Comparison of ENCODE assay signal across 15 mouse cellular contexts in genomic region chr9:26524089-26524488, GRCm38 (mm10).
A peak's percentile ranks its signal among the peaks of the same experiment; 100 is the strongest.
DNase-seq lines count a peak whose midpoint lies in the region; ATAC-seq lines count a peak whose summit lies in the region.
"Had no signal": no experiment of that assay in that cellular context is flagged by ENCODE, and none has a peak within 500 bp of the region (broad histone marks: within the 10 kb centered on the region; RNA-seq: fewer than 3 reads in every experiment).

No protein-coding gene starts in this region.

- no peaks in the 10 kb centered on the region for H3K9me3 ChIP-seq in embryonic facial prominence, embryonic 14.5 days (ENCODE audit: control insufficient read depth, low read length)
- H3K9me3 ChIP-seq in embryonic facial prominence, embryonic 10.5 days = no peaks in the 10 kb centered on the region
- H3K9me3 ChIP-seq in limb, embryonic 15.5 days = no peaks in the 10 kb centered on the region
- H3K9me3 ChIP-seq: neural tube, embryonic 12.5 days; stomach, embryonic 15.5 days had no signal

- H3K4me2 ChIP-seq in embryonic facial prominence, embryonic 14.5 days (ENCODE audit: low read depth, low read length) = no peak overlapping the region
- H3K4me2 ChIP-seq in limb, embryonic 15.5 days = no peak overlapping the region
- H3K4me2 ChIP-seq: neural tube, embryonic 12.5 days; stomach, embryonic 15.5 days had no signal

- peak; percentile 14; the same call in 1 of the 2 replicates for ATAC-seq in embryonic facial prominence, embryonic 14.5 days (ENCODE audit: low read depth)
- peak; percentile 28; the same call in 1 of the 2 replicates for ATAC-seq in limb, embryonic 15.5 days (ENCODE audit: insufficient number of reproducible peaks, low FRiP score, low TSS enrichment, low read depth)
- ATAC-seq in inflammation-experienced regulatory T-cells, adult 6 months = no peak
- ATAC-seq: forebrain, postnatal 0 days had no signal

- no peak overlapping the region for H3K4me3 ChIP-seq in embryonic facial prominence, embryonic 14.5 days (ENCODE audit: low read depth, low read length)
- H3K4me3 ChIP-seq in embryonic facial prominence, embryonic 10.5 days = no peak overlapping the region
- H3K4me3 ChIP-seq in limb, embryonic 15.5 days = no peak overlapping the region
- H3K4me3 ChIP-seq: neural tube, embryonic 12.5 days; stomach, embryonic 15.5 days had no signal

- DNase-seq in embryonic facial prominence, embryonic 14.5 days (ENCODE audit: low spot score) = peak; percentile 80
- no peak for DNase-seq in embryonic facial prominence, embryonic 10.5 days (ENCODE audit: low spot score)
- DNase-seq in kidney, postnatal 10 days = peak; percentile 6
- no peak for DNase-seq in kidney, postnatal 4 days
- peak; percentile 8 for DNase-seq in brain, adult 2 months (ENCODE audit: low read depth, low spot score)
- no peak for DNase-seq in right cerebral cortex, adult 2 months (ENCODE audit: low spot score in 2 of 2)
- DNase-seq: cerebellum, adult 8-10 months; forebrain, postnatal 0 days; liver; retina, postnatal 1 day; spleen, adult 18-20 months had no signal

- H3K27ac ChIP-seq in embryonic facial prominence, embryonic 14.5 days (replicated peaks; ENCODE audit: low read depth, low read length) = no peak overlapping the region
- H3K27ac ChIP-seq in embryonic facial prominence, embryonic 10.5 days (replicated peaks) = no peak overlapping the region
- H3K27ac ChIP-seq in limb, embryonic 15.5 days = no peak overlapping the region
- H3K27ac ChIP-seq: neural tube, embryonic 12.5 days; stomach, embryonic 15.5 days had no signal

- H3K4me1 ChIP-seq in embryonic facial prominence, embryonic 14.5 days (ENCODE audit: control insufficient read depth, insufficient read depth, low read length) = peaks cover 18% of the 10 kb centered on the region
- peaks cover 8% of the 10 kb centered on the region for H3K4me1 ChIP-seq in embryonic facial prominence, embryonic 10.5 days
- H3K4me1 ChIP-seq in limb, embryonic 15.5 days = peaks cover 10% of the 10 kb centered on the region; the same call in 1 of the 2 replicates
- H3K4me1 ChIP-seq: neural tube, embryonic 12.5 days; stomach, embryonic 15.5 days had no signal

- no peaks in the 10 kb centered on the region for H3K36me3 ChIP-seq in embryonic facial prominence, embryonic 14.5 days (ENCODE audit: control insufficient read depth, insufficient read depth, low read length)
- H3K36me3 ChIP-seq in embryonic facial prominence, embryonic 10.5 days (replicated peaks) = no peaks in the 10 kb centered on the region
- H3K36me3 ChIP-seq in limb, embryonic 15.5 days = no peaks in the 10 kb centered on the region
- H3K36me3 ChIP-seq: neural tube, embryonic 12.5 days; stomach, embryonic 15.5 days had no signal

- H3K9ac ChIP-seq in embryonic facial prominence, embryonic 14.5 days (ENCODE audit: low read depth, low read length) = no peak overlapping the region
- no peak overlapping the region for H3K9ac ChIP-seq in limb, embryonic 15.5 days
- H3K9ac ChIP-seq: forebrain, postnatal 0 days; neural tube, embryonic 12.5 days; stomach, embryonic 15.5 days had no signal

- 19% methylated on average over 1 of the region's 1 CpGs for WGBS in embryonic facial prominence, embryonic 14.5 days
- WGBS in embryonic facial prominence, embryonic 10.5 days = 59% methylated on average over 1 of the region's 1 CpGs
- 32% methylated on average over 1 of the region's 1 CpGs for WGBS in limb, embryonic 15.5 days

- no peaks in the 10 kb centered on the region for H3K27me3 ChIP-seq in embryonic facial prominence, embryonic 14.5 days (replicated peaks; ENCODE audit: control insufficient read depth, insufficient read depth, low read length)
- H3K27me3 ChIP-seq in embryonic facial prominence, embryonic 10.5 days (replicated peaks; ENCODE audit: low read depth, poor library complexity, severe bottlenecking) = no peaks in the 10 kb centered on the region; the same call in 1 of the 2 replicates
- no peaks in the 10 kb centered on the region for H3K27me3 ChIP-seq in limb, embryonic 15.5 days
- H3K27me3 ChIP-seq: neural tube, embryonic 12.5 days; stomach, embryonic 15.5 days had no signal

Comparison
In these comparisons a context has a peak if more than half of its experiments do, and no peak if none do; other contexts are left out.
1. DNase-seq: peak in embryonic facial prominence, embryonic 14.5 days (single experiment), kidney, postnatal 10 days (single experiment) and brain, adult 2 months (single experiment); none in embryonic facial prominence, embryonic 10.5 days (single experiment), kidney, postnatal 4 days (0 of 2) and right cerebral cortex, adult 2 months (0 of 2).